Mouse (Mus musculus) kidney, postnatal 0 days (tissue): ENCODE measurements around the gene Pus7l. TPM values are rescaled to one million over a fixed set of nuclear protein-coding genes. Genes with fewer than 3 reads are reported as not detected.

Experiments
- ATAC-seq: fragments of 200-750 bp; cut with Nextera tagmentation; replicated peaks from 2 replicates; pipeline ENCODE4 v1.8.0; 2017; ENCODE audit warnings: low read depth, moderate number of reproducible peaks, moderate TSS enrichment, moderate library complexity; ENCODE audit not compliant: low FRiP score
- DNase-seq: peaks from one replicate; pipeline ENCODE4 v3.0.0-alpha.2; 2016; ENCODE audit warnings: low spot score
- H3K27ac ChIP-seq: fragments of 300-500 bp; sonication (generic); 2 replicates; pipeline ENCODE4 v1.5.1; 2014; ENCODE audit warnings: mild to moderate bottlenecking
- H3K27me3 ChIP-seq: fragments of 300-500 bp; sonication (generic); 2 replicates; pipeline ENCODE4 v1.6.1; 2014; ENCODE audit warnings: low read length, mixed read lengths; ENCODE audit not compliant: insufficient read depth
- H3K36me3 ChIP-seq: fragments of 300-500 bp; sonication (generic); 2 replicates; pipeline ENCODE4 v1.6.1; 2014; ENCODE audit warnings: low read length, mixed read lengths; ENCODE audit not compliant: insufficient read depth
- H3K4me1 ChIP-seq: fragments of 300-500 bp; sonication (generic); replicated peaks from 2 replicates; pipeline ENCODE4 v1.6.1; 2014; ENCODE audit warnings: antibody characterized with exemption, low read length, mixed read lengths; ENCODE audit not compliant: insufficient read depth
- H3K4me2 ChIP-seq: fragments of 300-500 bp; sonication (generic); 2 replicates; pipeline ENCODE4 v1.6.1; 2014; ENCODE audit warnings: mild to moderate bottlenecking, low read length, moderate library complexity, mixed read lengths
- H3K4me3 ChIP-seq: fragments of 300-500 bp; sonication (generic); replicated peaks from 2 replicates; pipeline ENCODE4 v1.5.1; 2014; ENCODE audit warnings: low read depth, low read length
- H3K9ac ChIP-seq: fragments of 300-500 bp; sonication (generic); 2 replicates; pipeline ENCODE4 v1.6.1; 2014; ENCODE audit warnings: low read depth, low read length
- H3K9me3 ChIP-seq: fragments of 300-500 bp; sonication (generic); replicated peaks from 2 replicates; pipeline ENCODE4 v1.6.1; 2016; ENCODE audit warnings: low read length, inconsistent platforms, mixed read lengths
- CTCF ChIP-seq: IDR thresholded peaks from 2 replicates; pipeline ENCODE4 v1.5.1; 2016; ENCODE audit warnings: antibody characterized with exemption, low read depth, mild to moderate bottlenecking, moderate library complexity
- WGBS: fragments of 180-500 bp; shearing (Covaris S2); extraction: QIAGEN DNeasy Blood & Tissue Kit; methylation state at CpG from one replicate; pipeline ENCODE4 v1.1.7; 2014; 5-methylcytosine and 5-hydroxymethylcytosine counted together
- polyA plus RNA-seq: library from polyadenylated mRNA; unstranded; fragments of >200 nt; fragmentation: Nextera tagmentation; extraction: Ambion mirVana; gene quantifications from 2 replicates; pipeline ENCODE4 v1.2.1, GENCODE M21; 2015

The Pus7l gene
- polyA plus RNA-seq, 1 experiment from 2014 or later = 7.0 TPM

- no peak overlapping the region for H3K9ac ChIP-seq
- H3K4me3 ChIP-seq = no peak overlapping the region
- H3K9me3 ChIP-seq = no peaks in the 10 kb centered on the region
- DNase-seq (no peak), ATAC-seq (no peak)
- H3K36me3 ChIP-seq = no peaks in the 10 kb centered on the region
- TF ChIP-seq CTCF = no peak
- 92% methylated on average over 2 of the region's 2 CpGs for WGBS
- no peaks in the 10 kb centered on the region for H3K27me3 ChIP-seq
- no peak overlapping the region for H3K27ac ChIP-seq
- H3K4me1 ChIP-seq = no peaks in the 10 kb centered on the region
- H3K4me2 ChIP-seq = no peak overlapping the region
These were observed 60.8 kb downstream of the Pus7l start for GRCm38 (mm10) chr15:94482555-94482954.

GRCm38 (mm10) chr15:94480792-94481191 is 62.6 kb downstream of the Pus7l start:
- H3K4me2 ChIP-seq = no peak overlapping the region
- H3K4me1 ChIP-seq = no peaks in the 10 kb centered on the region
- no peak for TF ChIP-seq CTCF
- 91% methylated on average over 4 of the region's 4 CpGs for WGBS
- no peak overlapping the region for H3K4me3 ChIP-seq
- no peaks in the 10 kb centered on the region for H3K36me3 ChIP-seq
- H3K9me3 ChIP-seq = no peaks in the 10 kb centered on the region
- no peak overlapping the region for H3K27ac ChIP-seq
- no peaks in the 10 kb centered on the region for H3K27me3 ChIP-seq
- no peak overlapping the region for H3K9ac ChIP-seq
- no peak for ATAC-seq
- DNase-seq = no peak

- Histone ChIP-seq H3K9me3 (no peaks in the 10 kb centered on the region), H3K36me3 (no peaks in the 10 kb centered on the region), H3K9ac (no peak overlapping the region), H3K27me3 (no peaks in the 10 kb centered on the region), H3K4me2 (no peak overlapping the region), H3K4me1 (no peaks in the 10 kb centered on the region), H3K27ac (no peak overlapping the region), H3K4me3 (no peak overlapping the region)
- no peak for DNase-seq
- no peak for TF ChIP-seq CTCF
- no peak for ATAC-seq
- 86% methylated on average over 5 of the region's 5 CpGs for WGBS
These were observed 63.1 kb downstream of the Pus7l start for GRCm38 (mm10) chr15:94480248-94480647.

GRCm38 (mm10) chr15:94479513-94480136 is 63.7 kb downstream of the Pus7l start:
- no peak overlapping the region for H3K4me2 ChIP-seq
- no peak for TF ChIP-seq CTCF
- ATAC-seq (no peak), DNase-seq (no peak)
- no peak overlapping the region for H3K4me3 ChIP-seq
- no peaks in the 10 kb centered on the region for H3K27me3 ChIP-seq
- 81% methylated on average over 3 of the region's 3 CpGs for WGBS
- H3K9ac ChIP-seq = no peak overlapping the region
- no peaks in the 10 kb centered on the region for H3K4me1 ChIP-seq
- no peaks in the 10 kb centered on the region for H3K9me3 ChIP-seq
- no peaks in the 10 kb centered on the region for H3K36me3 ChIP-seq
- H3K27ac ChIP-seq = no peak overlapping the region

- Histone ChIP-seq H3K9ac (no peak overlapping the region), H3K36me3 (no peaks in the 10 kb centered on the region), H3K27me3 (no peaks in the 10 kb centered on the region), H3K4me1 (no peaks in the 10 kb centered on the region), H3K27ac (no peak overlapping the region), H3K4me2 (peak overlapping the region; percentile 13; the same call in 1 of the 2 replicates), H3K4me3 (no peak overlapping the region), H3K9me3 (no peaks in the 10 kb centered on the region)
- no peak for TF ChIP-seq CTCF
- DNase-seq = peak; percentile 8
- 30% methylated on average over 13 of the region's 13 CpGs for WGBS
- ATAC-seq = no peak
These were observed 64.6 kb downstream of the Pus7l start for GRCm38 (mm10) chr15:94478706-94479105.

- 65% methylated on average over 7 of the region's 7 CpGs for WGBS
These were observed 66.1 kb downstream of the Pus7l start for GRCm38 (mm10) chr15:94477287-94477686.

GRCm38 (mm10) chr15:94475975-94476374 is 67.4 kb downstream of the Pus7l start:
- no peaks in the 10 kb centered on the region for H3K27me3 ChIP-seq
- no peak overlapping the region for H3K9ac ChIP-seq
- no peaks in the 10 kb centered on the region for H3K9me3 ChIP-seq
- H3K27ac ChIP-seq = no peak overlapping the region
- no peak overlapping the region for H3K4me2 ChIP-seq
- 71% methylated on average over 5 of the region's 5 CpGs for WGBS
- DNase-seq (no peak), ATAC-seq (no peak)
- no peaks in the 10 kb centered on the region for H3K36me3 ChIP-seq
- H3K4me3 ChIP-seq = no peak overlapping the region
- H3K4me1 ChIP-seq = no peaks in the 10 kb centered on the region
- no peak for TF ChIP-seq CTCF

More at GRCm38 (mm10) chr15:94477287-94477686, 66.1 kb downstream of the Pus7l start:
- Histone ChIP-seq H3K27ac (no peak overlapping the region), H3K4me2 (no peak overlapping the region), H3K36me3 (no peaks in the 10 kb centered on the region), H3K4me3 (no peak overlapping the region), H3K9me3 (no peaks in the 10 kb centered on the region), H3K27me3 (no peaks in the 10 kb centered on the region), H3K9ac (no peak overlapping the region), H3K4me1 (no peaks in the 10 kb centered on the region)
- no peak for TF ChIP-seq CTCF
- ATAC-seq (no peak), DNase-seq (no peak)

Other genes starting within 250 kb of the Pus7l start
- 1.3 and 1.5 TPM in 2 replicates for gene Adamts20, start 78.1 kb downstream of the Pus7l start, polyA plus RNA-seq
- 14.3 and 14.9 TPM in 2 replicates for gene Irak4, start 96 bp upstream of the Pus7l start, polyA plus RNA-seq
- 104 and 109 TPM in 2 replicates for gene Twf1, start 46.3 kb upstream of the Pus7l start, polyA plus RNA-seq
- gene Tmem117, start 85.7 kb upstream of the Pus7l start, polyA plus RNA-seq = 24.3 and 25.0 TPM in 2 replicates